34 mouse cellular contexts compared by ENCODE assay signal in genomic region chr15:75237736-75238288, GRCm38 (mm10). TPM values are rescaled to one million over a fixed set of nuclear protein-coding genes. Genes with fewer than 3 reads are reported as not detected.
DNase-seq lines count a peak whose midpoint lies in the region; ATAC-seq and TF ChIP-seq lines count a peak whose summit lies in the region.
"Had no signal": no experiment of that assay in that cellular context is flagged by ENCODE, and none has a peak within 500 bp of the region (broad histone marks: within the 10 kb centered on the region; RNA-seq: fewer than 3 reads in every experiment).

No protein-coding gene starts in this region.

- no peak for TF ChIP-seq CTCF in kidney, postnatal 0 days (IDR thresholded peaks at IDR 0.05; ENCODE audit: low read depth)

- ATAC-seq in kidney, postnatal 0 days (replicated peaks; ENCODE audit: low FRiP score, low read depth) = peak; percentile 74
- ATAC-seq in erythroid progenitor cell, adult 5-6 weeks (replicated peaks; ENCODE audit: low FRiP score, poor library complexity, severe bottlenecking) = no peak
- ATAC-seq: forebrain, embryonic 14.5 days; forebrain, postnatal 0 days; hindbrain, embryonic 16.5 days; Patski had no signal

- no peaks in the 10 kb centered on the region for H3K27me3 ChIP-seq in heart, embryonic 10.5 days (ENCODE audit: insufficient read depth, poor library complexity, severe bottlenecking)
- H3K27me3 ChIP-seq in kidney, postnatal 0 days (ENCODE audit: insufficient read depth, low read length) = no peaks in the 10 kb centered on the region
- H3K27me3 ChIP-seq: hindbrain, embryonic 13.5 days; Patski had no signal

- no peak overlapping the region for H3K27ac ChIP-seq in heart, embryonic 10.5 days
- no peak overlapping the region for H3K27ac ChIP-seq in kidney, postnatal 0 days
- H3K27ac ChIP-seq: gastrocnemius, adult 2 months; hindbrain, embryonic 10.5 days; hindbrain, embryonic 13.5 days had no signal

- H3K9ac ChIP-seq in kidney, postnatal 0 days (ENCODE audit: low read depth, low read length) = no peak overlapping the region
- H3K9ac ChIP-seq: forebrain, postnatal 0 days; hindbrain, embryonic 13.5 days had no signal

- H3K4me1 ChIP-seq in heart, embryonic 10.5 days = no peaks in the 10 kb centered on the region
- H3K4me1 ChIP-seq in kidney, postnatal 0 days (replicated peaks; ENCODE audit: insufficient read depth, low read length) = no peaks in the 10 kb centered on the region
- H3K4me1 ChIP-seq: hindbrain, embryonic 10.5 days; hindbrain, embryonic 13.5 days had no signal

- H3K9me3 ChIP-seq in heart, embryonic 10.5 days = no peaks in the 10 kb centered on the region
- H3K9me3 ChIP-seq in kidney, postnatal 0 days (replicated peaks; ENCODE audit: low read length) = no peaks in the 10 kb centered on the region
- H3K9me3 ChIP-seq: hindbrain, embryonic 10.5 days; hindbrain, embryonic 13.5 days had no signal

- no peak overlapping the region for H3K4me3 ChIP-seq in heart, embryonic 10.5 days
- no peak overlapping the region for H3K4me3 ChIP-seq in kidney, postnatal 0 days (replicated peaks; ENCODE audit: low read depth, low read length)
- H3K4me3 ChIP-seq: gastrocnemius, adult 2 months; hindbrain, embryonic 10.5 days; hindbrain, embryonic 13.5 days had no signal

- H3K4me2 ChIP-seq in kidney, postnatal 0 days (ENCODE audit: low read length) = no peak overlapping the region
- H3K4me2 ChIP-seq: heart, embryonic 11.5 days; hindbrain, embryonic 13.5 days had no signal

- 72% methylated on average over 3 of the region's 3 CpGs for WGBS in heart, embryonic 10.5 days
- WGBS in kidney, postnatal 0 days = 66% methylated on average over 3 of the region's 3 CpGs

- peak; percentile 60 for DNase-seq in heart, embryonic 10.5 days (ENCODE audit: low spot score)
- no peak for DNase-seq in heart, adult 9 months (ENCODE audit: low spot score in 2 of 2)
- DNase-seq in kidney, adult 9 months = peak; percentile 22
- DNase-seq in kidney, postnatal 4 days = no peak
- peak; percentile 14 for DNase-seq in kidney, postnatal 0 days (ENCODE audit: low spot score)
- no peak for DNase-seq in kidney, adult 8-10 months
- DNase-seq: adrenal gland, postnatal 10 days; adrenal gland, postnatal 36 days; B cell, adult 2 months; cerebellum, adult 18-20 months; cerebellum, adult 9-10 months; cerebellum, postnatal 14 days; forebrain, postnatal 0 days; gastrocnemius, adult 2 months; gastrocnemius, postnatal 14 days; heart, adult 18-20 months had no signal

- no peaks in the 10 kb centered on the region for H3K36me3 ChIP-seq in heart, embryonic 10.5 days
- H3K36me3 ChIP-seq in kidney, postnatal 0 days (ENCODE audit: insufficient read depth, low read length) = no peaks in the 10 kb centered on the region
- H3K36me3 ChIP-seq: G1E; hindbrain, embryonic 10.5 days; hindbrain, embryonic 13.5 days had no signal

RNA-seq across cellular contexts. Expression of gene BC025446, which starts 21.6 kb away (rescaled TPM):
- polyA plus RNA-seq in heart, embryonic 10.5 days (2016; fragmentation: Nextera tagmentation; extraction: Ambion mirVana) = 0.18 TPM in 1 of 2 replicates, not detected in the other
- polyA plus RNA-seq in kidney, postnatal 0 days (2015; fragmentation: Nextera tagmentation; extraction: Ambion mirVana) = 24.1 and 28.6 TPM in 2 replicates
- total RNA-seq in erythroid progenitor cell, adult 5-6 weeks (2015; ENCODE audit: low replicate concordance) = not detected in 2 replicates
- total RNA-seq in erythroid progenitor cell, adult 5-6 weeks (2017; ENCODE audit: low replicate concordance) = not detected in 2 replicates
- total RNA-seq: adrenal gland, adult 18-20 months; adrenal gland, postnatal 36 days; CH12.LX; forebrain, postnatal 0 days; G1E; gastrocnemius, adult 2 months; gastrocnemius, postnatal 14 days; heart, adult 18-20 months; heart, postnatal 25 days had no signal
- polyA plus RNA-seq: embryonic facial prominence, embryonic 11.5 days; embryonic facial prominence, embryonic 14.5 days; forebrain, embryonic 11.5 days; forebrain, embryonic 14.5 days; forebrain, postnatal 0 days; frontal cortex, adult 2 months; G1E; heart, embryonic 11.5 days; heart, embryonic 14.5 days; heart, postnatal 0 days; hindbrain, embryonic 10.5 days; hindbrain, embryonic 13.5 days; hindbrain, embryonic 16.5 days had no signal

RNA-seq across cellular contexts. Expression of gene Ly6f, which starts 30.4 kb away (rescaled TPM):
- not detected in 2 replicates for polyA plus RNA-seq in heart, embryonic 10.5 days (2016; fragmentation: Nextera tagmentation; extraction: Ambion mirVana)
- 3.0 and 3.5 TPM in 2 replicates for polyA plus RNA-seq in kidney, postnatal 0 days (2015; fragmentation: Nextera tagmentation; extraction: Ambion mirVana)
- total RNA-seq in erythroid progenitor cell, adult 5-6 weeks (2015; ENCODE audit: low replicate concordance) = not detected in 2 replicates
- total RNA-seq in erythroid progenitor cell, adult 5-6 weeks (2017; ENCODE audit: low replicate concordance) = not detected in 2 replicates
- total RNA-seq: adrenal gland, adult 18-20 months; adrenal gland, postnatal 10 days; adrenal gland, postnatal 36 days; CH12.LX; forebrain, postnatal 0 days; G1E; gastrocnemius, adult 2 months; gastrocnemius, postnatal 14 days; gastrocnemius, postnatal 4 days; heart, adult 18-20 months; heart, postnatal 25 days had no signal
- polyA plus RNA-seq: embryonic facial prominence, embryonic 11.5 days; embryonic facial prominence, embryonic 14.5 days; forebrain, embryonic 11.5 days; forebrain, embryonic 14.5 days; forebrain, postnatal 0 days; frontal cortex, adult 2 months; G1E; heart, embryonic 11.5 days; heart, embryonic 14.5 days; heart, postnatal 0 days; hindbrain, embryonic 10.5 days; hindbrain, embryonic 13.5 days; hindbrain, embryonic 16.5 days had no signal

Comparison
In these comparisons a context has a peak if more than half of its experiments do, and no peak if none do; other contexts are left out.
1. DNase-seq: peak in heart, embryonic 10.5 days (single experiment), kidney, adult 9 months (single experiment) and kidney, postnatal 0 days (single experiment); none in heart, adult 9 months (0 of 2), kidney, postnatal 4 days (0 of 2) and kidney, adult 8-10 months (0 of 2).
2. RNA of gene BC025446, which starts 21.6 kb away (polyA plus RNA-seq): 24.1 to 28.6 TPM in kidney, postnatal 0 days; 0.18 TPM in heart, embryonic 10.5 days; every median in the first group is over 10 times any median in the second.